Mouse (Mus musculus) kidney, adult 18-20 months (tissue): ENCODE results near the gene BC034090.
A peak's percentile ranks its signal among the peaks of the same experiment; 100 is the strongest.

Experiments
- DNase-seq: peaks from one replicate; pipeline ENCODE4 v3.0.0; 2021

The BC034090 gene

GRCm38 (mm10) chr1:155243797-155244770, at the start of gene BC034090:
Gene BC034090, minus strand, starts transcription at chr1:155244444.
- peak; percentile 86 for DNase-seq

DNA sequence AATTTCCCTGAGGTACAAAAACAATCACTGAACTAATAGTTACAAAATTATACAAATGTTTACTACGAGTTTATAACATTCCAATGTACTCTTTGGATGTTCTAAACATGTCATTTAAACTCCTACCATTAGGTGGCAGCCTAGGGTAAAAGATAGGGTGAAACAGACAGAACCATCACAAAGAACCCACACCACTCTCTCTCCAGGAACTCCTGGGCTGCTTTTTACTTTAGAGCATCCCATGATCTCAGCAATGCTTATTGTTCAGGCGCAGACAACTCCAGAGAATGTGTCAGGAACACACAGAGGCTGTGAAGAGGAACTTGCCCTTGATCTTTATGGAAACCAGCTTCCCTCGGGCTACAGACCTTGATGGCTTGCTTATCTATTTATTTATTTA, 49.2 kb upstream of the BC034090 start:
- DNase-seq: peak; percentile 25

DNA sequence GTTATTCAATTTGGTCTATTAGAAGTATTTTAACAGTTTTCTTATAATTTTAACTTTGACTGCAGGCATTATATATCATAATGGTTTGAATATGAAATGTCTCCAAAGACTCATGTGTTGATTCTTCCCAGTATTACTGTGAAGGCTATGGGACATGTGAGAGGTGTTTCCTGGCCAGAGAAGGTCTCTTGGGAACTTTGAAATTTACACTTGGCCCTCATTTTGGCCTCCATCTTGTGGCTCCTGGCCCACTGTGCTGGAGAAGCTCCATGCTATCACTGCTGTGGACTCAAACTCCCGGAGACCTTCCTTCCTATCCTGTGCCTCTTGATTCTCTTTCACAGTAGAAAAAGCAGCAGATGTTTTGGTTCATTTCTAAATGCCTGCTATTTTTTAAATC, 45.2 kb upstream of the BC034090 start:
- no peak for DNase-seq

- no peak for DNase-seq
Measured at GRCm38 (mm10) chr1:155288033-155288432, 43.8 kb upstream of the BC034090 start.

GRCm38 (mm10) chr1:155283808-155284207, 39.6 kb upstream of the BC034090 start:
- no peak for DNase-seq

DNA sequence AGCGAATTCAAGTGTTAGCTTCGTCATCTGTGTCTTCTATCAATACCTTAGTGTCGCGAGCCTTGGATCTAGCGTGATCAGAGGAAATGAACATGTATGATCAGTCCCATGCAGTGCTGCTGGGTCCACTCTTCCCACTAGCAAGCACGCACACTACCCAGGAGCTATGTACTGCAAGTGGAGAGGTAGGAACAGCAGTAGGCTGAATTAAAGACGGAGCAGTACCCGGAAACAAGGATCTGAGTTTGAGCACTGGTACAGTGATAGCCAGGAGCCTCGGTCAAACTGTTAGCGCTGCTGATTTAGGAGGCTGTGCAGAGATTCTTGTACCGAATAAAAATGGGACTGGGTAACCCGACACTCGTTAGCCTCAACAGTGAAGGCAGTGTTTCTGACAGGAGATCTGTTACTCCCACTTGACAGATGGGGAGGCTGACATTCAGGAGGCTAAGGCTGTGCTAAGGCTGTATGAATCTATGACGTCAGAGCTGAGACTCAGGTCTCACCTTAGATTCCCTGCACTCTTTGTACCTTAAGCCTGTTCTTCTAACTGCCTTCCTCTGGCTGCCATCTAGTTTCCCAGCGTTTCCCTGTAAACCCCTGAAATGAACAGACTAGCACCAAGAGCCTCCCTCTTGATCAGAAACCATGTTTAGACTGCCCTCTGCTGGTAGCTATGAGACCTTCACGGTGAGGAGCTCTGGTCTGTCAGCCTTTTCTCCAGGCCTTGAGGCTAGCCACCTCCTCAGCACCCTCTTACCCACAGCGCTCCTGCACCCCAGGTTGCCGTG, 37.0 kb upstream of the BC034090 start:
- DNase-seq: peak; percentile 72

DNA sequence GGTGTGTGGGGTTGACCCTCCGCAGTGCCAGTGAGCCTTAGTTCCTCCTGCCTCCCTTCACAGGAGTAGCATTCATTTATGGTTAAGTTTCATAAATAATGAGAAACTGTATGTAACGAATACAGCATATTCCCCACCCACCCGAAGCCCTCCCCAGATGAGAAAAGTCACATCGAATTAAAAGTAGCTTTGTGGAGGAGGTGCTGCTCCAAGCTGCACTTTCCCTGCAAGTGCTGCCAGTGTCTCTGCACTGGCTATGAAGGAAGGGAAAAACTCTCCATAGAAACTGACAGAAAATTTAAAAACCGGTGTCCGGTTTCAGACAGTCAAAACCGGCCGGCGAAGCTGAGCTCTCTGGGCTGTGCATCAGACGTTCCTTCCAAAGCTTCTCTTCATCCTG, 36.1 kb upstream of the BC034090 start:
- DNase-seq: no peak

DNA sequence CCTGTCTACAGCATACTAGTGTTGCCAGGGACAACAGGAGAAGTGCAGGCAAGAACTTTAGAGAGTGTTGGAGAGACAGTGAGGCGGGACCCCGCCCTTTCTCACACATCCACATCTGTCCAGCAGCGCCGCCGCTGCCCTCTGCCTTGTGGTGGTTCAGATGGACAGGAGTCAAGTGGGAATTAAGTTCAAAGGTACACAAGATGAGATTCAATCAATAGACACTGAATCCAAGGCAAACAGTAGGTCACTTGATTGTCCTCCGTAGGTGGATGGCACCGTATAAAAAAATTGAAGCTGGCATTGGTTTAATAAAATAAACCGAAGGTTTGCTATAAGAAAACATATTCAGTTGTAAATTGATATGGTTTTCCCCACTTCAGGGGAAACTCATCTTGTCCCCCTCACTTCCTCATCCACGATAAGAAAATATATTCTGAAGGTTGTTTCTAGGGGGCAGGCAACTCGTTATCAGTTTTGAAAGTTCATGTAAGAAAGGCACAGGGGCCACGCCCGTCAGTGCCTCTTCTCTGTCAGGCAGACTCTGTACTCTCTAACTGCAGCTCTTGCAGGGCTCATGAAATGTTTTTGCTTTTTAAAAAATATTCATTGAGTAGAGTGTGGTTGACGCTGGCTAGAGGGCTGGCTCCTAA, 32.3 kb upstream of the BC034090 start:
- DNase-seq: no peak

DNA sequence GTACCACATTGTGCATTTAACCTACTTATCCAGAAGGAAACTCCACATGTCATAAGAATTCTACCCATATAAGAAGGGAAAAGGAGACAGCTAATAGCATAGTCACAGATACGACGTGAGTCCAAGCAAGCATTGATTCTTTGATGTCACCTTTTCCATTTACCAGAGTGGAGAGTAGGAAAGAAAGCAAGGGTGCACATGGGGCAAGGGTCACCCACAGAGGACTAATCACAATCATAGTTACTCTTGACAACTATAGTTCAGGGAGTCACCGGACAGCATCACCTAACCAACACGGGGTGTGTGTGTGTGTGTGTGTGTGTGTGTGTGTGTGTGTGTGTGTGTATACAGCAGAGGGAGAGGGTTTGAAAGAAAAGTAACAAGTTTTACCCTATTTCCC, 31.5 kb upstream of the BC034090 start:
- DNase-seq: no peak

- peak; percentile 83 for DNase-seq
Measured at GRCm38 (mm10) chr1:155274976-155275375, 30.7 kb upstream of the BC034090 start.

DNA sequence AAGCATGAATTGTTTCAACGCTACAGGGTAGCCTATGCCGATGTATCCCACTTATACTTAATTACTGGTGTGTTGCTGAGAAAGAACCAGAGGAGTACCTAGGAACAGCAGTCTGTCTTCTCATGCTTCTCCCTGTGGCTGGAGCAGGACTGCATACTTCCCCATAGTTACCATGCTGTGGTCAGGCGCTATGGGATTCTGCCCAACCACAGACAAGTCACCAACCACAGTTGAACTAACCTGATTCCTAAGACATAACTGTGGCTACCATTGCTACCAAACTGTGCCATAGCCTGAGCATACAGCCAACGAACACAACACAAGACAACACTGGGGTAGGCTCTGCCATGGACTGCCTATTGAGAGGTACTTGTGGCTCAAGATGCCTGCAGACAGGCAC, 28.7 kb upstream of the BC034090 start:
- DNase-seq: no peak

GRCm38 (mm10) chr1:155262496-155262895, 18.3 kb upstream of the BC034090 start:
- peak; percentile 0 for DNase-seq

GRCm38 (mm10) chr1:155254309-155254708, 10.1 kb upstream of the BC034090 start:
- DNase-seq: peak; percentile 2

- no peak for DNase-seq
Measured at GRCm38 (mm10) chr1:155253126-155253525, 8.9 kb upstream of the BC034090 start.

- DNase-seq: peak; percentile 53
Measured at GRCm38 (mm10) chr1:155252631-155253121, 8.4 kb upstream of the BC034090 start.

- peak; percentile 10 for DNase-seq
Measured at GRCm38 (mm10) chr1:155251596-155251995, 7.4 kb upstream of the BC034090 start.

GRCm38 (mm10) chr1:155250531-155251135, 6.4 kb upstream of the BC034090 start:
- peak; percentile 65 for DNase-seq

DNA sequence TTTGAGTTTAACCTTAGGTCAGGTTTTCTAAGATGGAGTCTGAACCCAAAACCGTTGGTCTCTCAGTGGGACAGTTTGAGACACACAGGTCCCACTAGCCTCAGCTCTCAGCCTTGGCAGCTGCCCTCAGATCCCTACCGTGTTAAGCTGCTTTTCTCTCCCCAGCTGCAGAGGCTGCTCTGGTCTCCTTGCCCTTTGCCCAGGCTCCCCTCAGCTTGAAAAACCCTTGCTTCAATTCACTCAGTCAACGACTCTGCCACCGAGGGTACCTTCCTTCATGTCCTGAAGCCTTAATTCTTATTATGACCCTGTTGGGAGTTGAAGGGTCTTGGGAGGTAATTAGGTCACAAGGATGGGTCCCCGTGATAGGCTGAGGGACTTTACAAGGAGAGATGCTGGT, 5.7 kb upstream of the BC034090 start:
- DNase-seq: peak; percentile 57

- no peak for DNase-seq
Measured at GRCm38 (mm10) chr1:155248041-155248440, 3.8 kb upstream of the BC034090 start.

DNA sequence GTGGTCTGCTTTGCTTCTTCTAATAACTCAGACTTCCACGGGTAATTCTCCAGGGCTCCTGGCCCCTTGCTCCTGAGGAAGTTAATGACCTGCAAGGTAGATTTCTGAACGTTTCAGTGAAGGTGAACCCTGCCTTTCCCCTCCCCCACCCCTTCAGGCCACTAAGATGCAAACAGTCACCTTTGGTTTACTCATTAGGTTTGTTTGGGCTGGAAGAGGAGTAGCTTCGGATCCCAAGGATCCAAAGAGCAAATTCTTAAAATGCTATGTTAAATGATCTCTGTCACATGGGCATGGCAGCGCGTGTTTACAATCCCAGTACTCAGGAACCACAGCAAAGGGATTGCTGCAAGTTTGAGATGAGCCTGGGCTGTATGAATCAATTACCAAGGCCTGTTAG, 3.2 kb upstream of the BC034090 start:
- DNase-seq: peak; percentile 64

- DNase-seq: peak; percentile 59
Measured at GRCm38 (mm10) chr1:155245516-155245915, 1.3 kb upstream of the BC034090 start.

DNA sequence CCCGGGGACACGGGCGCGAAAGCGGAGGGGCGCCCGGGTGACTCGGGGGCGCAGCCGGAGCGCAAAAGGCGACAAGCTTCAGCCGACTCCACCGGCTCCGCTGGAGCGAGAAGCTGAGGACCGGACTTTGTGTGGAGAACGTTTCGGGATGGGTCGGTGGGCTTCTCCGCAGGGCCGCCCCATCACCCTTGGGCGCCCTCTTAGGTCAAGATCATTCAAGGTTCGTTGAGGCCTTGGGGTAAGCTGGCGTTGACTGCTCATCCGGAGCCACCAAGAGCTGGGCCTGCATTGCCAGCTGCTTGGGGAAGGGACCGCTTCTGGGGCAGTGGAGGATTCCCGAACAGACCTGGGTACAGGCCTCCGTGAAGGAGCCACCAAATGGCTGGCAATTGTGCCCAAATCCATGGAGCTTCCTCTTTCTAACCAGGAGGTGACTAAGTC, 547 bp upstream of the BC034090 start:
- no peak for DNase-seq

GRCm38 (mm10) chr1:155242488-155242745, 1.8 kb downstream of the BC034090 start:
- no peak for DNase-seq
